1 mouse cellular context compared by ENCODE assay signal in genomic region chr12:87424516-87424915, GRCm38 (mm10).
TF ChIP-seq lines count a peak whose summit lies in the region.

No protein-coding gene starts in this region.

TF ChIP-seq in MEL, 35 proteins besides CTCF, POLR2A, EP300 and RAD21:
- TF ChIP-seq E2F4 (IDR thresholded peaks at IDR 0.05; ENCODE audit: borderline replicate concordance, low read depth, low read length) (no peak), KAT2A (conservative IDR thresholded peaks at IDR 0.05; ENCODE audit: low read depth, low read length) (no peak), TAL1 (IDR thresholded peaks at IDR 0.05; ENCODE audit: low read length) (peak; percentile 43), MYB (IDR thresholded peaks at IDR 0.05; ENCODE audit: low read depth, low read length) (no peak), ZC3H11A (IDR thresholded peaks at IDR 0.05; ENCODE audit: low read depth, low read length) (no peak), ELF1 (IDR thresholded peaks at IDR 0.05; ENCODE audit: low read depth, low read length) (no peak), ZMIZ1 (IDR thresholded peaks at IDR 0.05; ENCODE audit: low read depth, low read length) (no peak), GATA1 (IDR thresholded peaks at IDR 0.05; ENCODE audit: low read depth, low read length) (peak; percentile 62)
